Mouse (Mus musculus) E14TG2a.4 (cell line): ENCODE data around the gene Kti12.

Source experiments
- H3K27me3 ChIP-seq: 2 replicates; pipeline ENCODE4 v1.6.1; 2014; ENCODE audit warnings: low read length, control low read depth; ENCODE audit not compliant: insufficient read depth
- H3K36me3 ChIP-seq: 2 replicates; pipeline ENCODE4 v1.6.1; 2014; ENCODE audit warnings: low read length, control low read depth; ENCODE audit not compliant: insufficient read depth
- H3K4me1 ChIP-seq: replicated peaks from 2 replicates; pipeline ENCODE4 v1.6.1; 2014; ENCODE audit warnings: low read depth, low read length, control low read depth
- H3K4me3 ChIP-seq: replicated peaks from 2 replicates; pipeline ENCODE4 v1.5.1; 2014; ENCODE audit warnings: mild to moderate bottlenecking, low read length
- H3K9me3 ChIP-seq: 2 replicates; pipeline ENCODE4 v1.6.1; 2014; ENCODE audit warnings: low read length, control low read depth
- CTCF ChIP-seq: conservative IDR thresholded peaks from 2 replicates; pipeline ENCODE4 v1.5.1; 2014; ENCODE audit warnings: low read length
- NANOG ChIP-seq: IDR thresholded peaks from 2 replicates; pipeline ENCODE4 v1.6.1; 2014; ENCODE audit warnings: borderline replicate concordance, low read length, mixed read lengths
- POU5F1 ChIP-seq: IDR thresholded peaks from 2 replicates; pipeline ENCODE4 v1.6.1; 2014; ENCODE audit warnings: low read length, borderline replicate concordance

Kti12 gene

GRCm38 (mm10) chr4:108830698-108831097 is 16.9 kb upstream of the Kti12 start:
- Histone ChIP-seq H3K27me3 (no peaks in the 10 kb centered on the region), H3K36me3 (peaks cover 46% of the 10 kb centered on the region), H3K4me1 (peaks cover 25% of the 10 kb centered on the region), H3K4me3 (no peak overlapping the region), H3K9me3 (no peaks in the 10 kb centered on the region)
- TF ChIP-seq POU5F1 (no peak), NANOG (no peak), CTCF (no peak)

- Histone ChIP-seq H3K36me3 (peaks cover 27% of the 10 kb centered on the region), H3K4me1 (peaks cover 43% of the 10 kb centered on the region), H3K4me3 (peak within 1 kb of the TSS; percentile 85), H3K9me3 (no peaks in the 10 kb centered on the region), H3K27me3 (no peaks in the 10 kb centered on the region)
- no peak for TF ChIP-seq NANOG
- TF ChIP-seq POU5F1, result no peak
- TF ChIP-seq CTCF, result no peak
Observed at GRCm38 (mm10) chr4:108832916-108833827, 14.4 kb upstream of the Kti12 start, which contains the start of gene Btf3l4. Gene Btf3l4 (minus strand): TSS chr4:108833614.

GRCm38 (mm10) chr4:108833828-108834114 is 13.8 kb upstream of the Kti12 start:
- H3K4me1 ChIP-seq, result peaks cover 47% of the 10 kb centered on the region
- no peak for TF ChIP-seq NANOG
- no peak for TF ChIP-seq POU5F1
- TF ChIP-seq CTCF, result no peak
- no peaks in the 10 kb centered on the region for H3K27me3 ChIP-seq
- peak overlapping the region; percentile 85 for H3K4me3 ChIP-seq
- H3K36me3 ChIP-seq, result peaks cover 26% of the 10 kb centered on the region
- no peaks in the 10 kb centered on the region for H3K9me3 ChIP-seq

GRCm38 (mm10) chr4:108834115-108834970 is 13.2 kb upstream of the Kti12 start, which contains the start of gene Txndc12:
Gene Txndc12 (plus strand): TSS chr4:108834601.
- TF ChIP-seq CTCF (no peak), NANOG (no peak), POU5F1 (no peak)
- Histone ChIP-seq H3K9me3 (no peaks in the 10 kb centered on the region), H3K36me3 (peaks cover 20% of the 10 kb centered on the region), H3K4me1 (peaks cover 47% of the 10 kb centered on the region), H3K4me3 (peak within 1 kb of the TSS; percentile 85), H3K27me3 (no peaks in the 10 kb centered on the region)

GRCm38 (mm10) chr4:108834971-108835311 is 12.6 kb upstream of the Kti12 start:
- TF ChIP-seq CTCF (no peak), NANOG (no peak), POU5F1 (no peak)
- Histone ChIP-seq H3K36me3 (peaks cover 15% of the 10 kb centered on the region), H3K9me3 (no peaks in the 10 kb centered on the region), H3K4me3 (peak overlapping the region; percentile 85), H3K4me1 (peaks cover 47% of the 10 kb centered on the region), H3K27me3 (no peaks in the 10 kb centered on the region)

- Histone ChIP-seq H3K27me3 (no peaks in the 10 kb centered on the region), H3K4me1 (peaks cover 51% of the 10 kb centered on the region), H3K36me3 (peaks cover 9% of the 10 kb centered on the region), H3K9me3 (no peaks in the 10 kb centered on the region), H3K4me3 (peak overlapping the region; percentile 85)
- no peak for TF ChIP-seq CTCF
- no peak for TF ChIP-seq POU5F1
- no peak for TF ChIP-seq NANOG
Observed at GRCm38 (mm10) chr4:108835496-108835895, 12.1 kb upstream of the Kti12 start.

DNA sequence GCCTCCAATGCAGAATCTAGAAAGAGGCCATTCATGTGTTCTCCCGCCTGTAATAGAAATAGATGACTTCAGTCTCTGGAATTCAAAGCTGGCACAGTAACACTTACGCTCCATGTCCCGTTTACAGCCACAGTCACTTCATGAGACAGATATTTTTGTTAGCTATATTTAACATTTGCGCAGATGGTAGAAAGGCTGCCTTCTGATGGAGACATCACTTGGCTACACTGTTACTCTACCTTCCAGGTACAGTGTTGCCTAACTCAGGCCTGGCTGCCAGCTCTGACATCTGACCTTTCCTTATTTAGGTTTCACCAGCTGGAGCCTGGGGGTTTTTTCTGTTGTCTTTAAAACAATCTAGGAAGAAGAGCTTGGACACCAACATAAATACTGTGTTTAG is 9.6 kb upstream of the Kti12 start:
- no peaks in the 10 kb centered on the region for H3K27me3 ChIP-seq

GRCm38 (mm10) chr4:108841920-108842578 is 5.5 kb upstream of the Kti12 start:
- TF ChIP-seq NANOG, result no peak
- no peak for TF ChIP-seq POU5F1
- TF ChIP-seq CTCF, result no peak

More for the DNA sequence above, 9.6 kb upstream of the Kti12 start:
- H3K9me3 ChIP-seq, result no peaks in the 10 kb centered on the region
- H3K36me3 ChIP-seq, result peaks cover 9% of the 10 kb centered on the region
- TF ChIP-seq NANOG (no peak), CTCF (no peak), POU5F1 (no peak)
- peaks cover 48% of the 10 kb centered on the region for H3K4me1 ChIP-seq
- H3K4me3 ChIP-seq, result no peak overlapping the region

More at GRCm38 (mm10) chr4:108841920-108842578, 5.5 kb upstream of the Kti12 start:
- Histone ChIP-seq H3K4me1 (peaks cover 45% of the 10 kb centered on the region), H3K36me3 (peaks cover 9% of the 10 kb centered on the region), H3K4me3 (no peak overlapping the region), H3K27me3 (no peaks in the 10 kb centered on the region), H3K9me3 (no peaks in the 10 kb centered on the region)
